Comparison of ENCODE assay signal across 10 mouse cellular contexts in the genomic region with DNA sequence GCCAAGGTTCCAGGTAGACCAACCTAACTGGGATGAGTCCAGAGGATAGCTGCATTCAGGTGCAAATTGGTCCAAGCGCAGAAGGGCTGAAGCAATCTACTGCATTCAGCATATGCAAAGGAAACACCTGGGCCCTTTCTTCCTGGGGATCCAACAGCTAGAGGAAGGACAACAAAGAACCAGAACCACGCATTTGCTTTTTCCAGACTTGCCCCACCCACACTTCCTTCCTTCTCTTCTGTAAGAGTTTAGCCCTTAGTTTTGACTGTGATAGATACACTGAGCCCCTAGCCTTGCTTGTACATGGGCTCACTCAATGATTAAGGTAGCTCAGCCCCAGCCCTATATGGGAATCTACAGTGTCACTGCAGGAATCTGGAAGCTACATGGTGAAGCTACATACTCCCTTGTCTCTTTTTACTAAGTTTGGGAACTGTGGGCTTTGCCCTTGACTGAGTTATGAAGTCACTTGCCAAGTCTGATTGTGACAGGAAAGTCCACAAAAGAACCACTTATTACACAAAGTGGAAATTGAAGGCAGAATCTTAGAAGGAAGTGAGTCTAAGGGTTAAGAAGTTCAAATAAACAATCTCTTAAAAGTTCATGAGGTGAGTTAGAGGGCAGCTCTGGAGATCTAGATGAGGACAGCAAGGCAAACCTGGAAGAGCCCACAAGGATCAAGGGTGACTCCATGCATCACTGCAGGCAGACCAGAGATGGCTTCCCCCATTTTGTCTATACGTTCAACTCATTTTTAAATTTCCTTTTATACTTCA. TPM values are rescaled to one million over a fixed set of nuclear protein-coding genes. Genes with fewer than 3 reads are reported as not detected.
A peak's percentile ranks its signal among the peaks of the same experiment; 100 is the strongest.
DNase-seq lines count a peak whose midpoint lies in the region; ATAC-seq lines count a peak whose summit lies in the region.
"Had no signal": no experiment of that assay in that cellular context is flagged by ENCODE, and none has a peak within 500 bp of the region (broad histone marks: within the 10 kb centered on the region; RNA-seq: fewer than 3 reads in every experiment).

No protein-coding gene starts in this region.

- H3K36me3 ChIP-seq in kidney, embryonic 16.5 days (ENCODE audit: insufficient read depth, low read length): no peaks in the 10 kb centered on the region
- H3K36me3 ChIP-seq: embryonic facial prominence, embryonic 12.5 days; limb, embryonic 15.5 days had no signal

- H3K4me1 ChIP-seq in kidney, embryonic 16.5 days (ENCODE audit: insufficient read depth, low read length): no peaks in the 10 kb centered on the region
- H3K4me1 ChIP-seq: embryonic facial prominence, embryonic 12.5 days; limb, embryonic 15.5 days had no signal

- peak overlapping the region; percentile 51 for H3K27ac ChIP-seq in kidney, embryonic 16.5 days (ENCODE audit: low read length)
- H3K27ac ChIP-seq: embryonic facial prominence, embryonic 12.5 days; limb, embryonic 15.5 days had no signal

- WGBS in kidney, embryonic 16.5 days: 78% methylated on average over 3 of the region's 3 CpGs

- no peak overlapping the region for H3K4me2 ChIP-seq in kidney, embryonic 16.5 days (replicated peaks; ENCODE audit: low read depth, low read length)
- H3K4me2 ChIP-seq: embryonic facial prominence, embryonic 12.5 days; limb, embryonic 15.5 days had no signal

- no peak overlapping the region for H3K4me3 ChIP-seq in kidney, embryonic 16.5 days (ENCODE audit: low read length)
- H3K4me3 ChIP-seq: embryonic facial prominence, embryonic 12.5 days; limb, embryonic 15.5 days had no signal

- H3K9me3 ChIP-seq in kidney, embryonic 16.5 days (ENCODE audit: low read length): no peaks in the 10 kb centered on the region
- H3K9me3 ChIP-seq: embryonic facial prominence, embryonic 12.5 days; limb, embryonic 15.5 days had no signal

- DNase-seq in adrenal gland, adult 2 months: peak; percentile 43
- DNase-seq in adrenal gland, postnatal 10 days: no peak
- DNase-seq in thymus, adult 18-20 months: peak; percentile 12 to 38
- no peak for DNase-seq in thymus, postnatal 4 days
- peak; percentile 39 for DNase-seq in thymus, postnatal 25 days
- no peak for DNase-seq in layer of hippocampus, adult 9-10 months (ENCODE audit: low spot score)

- no peaks in the 10 kb centered on the region for H3K27me3 ChIP-seq in kidney, embryonic 16.5 days (ENCODE audit: insufficient read depth, low read length)
- H3K27me3 ChIP-seq: embryonic facial prominence, embryonic 12.5 days; limb, embryonic 15.5 days had no signal

- ATAC-seq in kidney, embryonic 16.5 days (ENCODE audit: low FRiP score, low TSS enrichment): peak; percentile 54; the same call in 1 of the 2 replicates
- no peak for ATAC-seq in activated CD4-positive, CD25-positive, alpha-beta regulatory T cell, adult 4 months

- H3K9ac ChIP-seq in kidney, embryonic 16.5 days (replicated peaks; ENCODE audit: low read length): no peak overlapping the region
- H3K9ac ChIP-seq: embryonic facial prominence, embryonic 12.5 days; limb, embryonic 15.5 days had no signal

RNA-seq across cellular contexts. Expression of a gene that starts 59.1 kb away (rescaled TPM):
- total RNA-seq in adrenal gland, adult 2 months (2021): 10 to 100 TPM; 39.9 to 67.3 TPM
- 25.4 and 27.2 TPM in 2 replicates for polyA plus RNA-seq in adrenal gland, adult 2 months (2012; rRNA removed)
- total RNA-seq in adrenal gland, postnatal 10 days (2021): 10 to 100 TPM; 68.9 to 80.1 TPM
- polyA plus RNA-seq in kidney, embryonic 16.5 days (2015; fragmentation: Nextera tagmentation; extraction: Ambion mirVana): 37.2 and 40.1 TPM in 2 replicates
- 100 to 1,000 TPM; 223 to 237 TPM for polyA plus RNA-seq in activated CD4-positive, CD25-positive, alpha-beta regulatory T cell, adult 4 months (2017; shearing (Covaris generic))

Comparison
In these comparisons a context has a peak if more than half of its experiments do, and no peak if none do; other contexts are left out.
1. DNase-seq: peak in adrenal gland, adult 2 months (single experiment), thymus, adult 18-20 months (2 of 2) and thymus, postnatal 25 days (single experiment); none in adrenal gland, postnatal 10 days (single experiment), thymus, postnatal 4 days (single experiment) and layer of hippocampus, adult 9-10 months (single experiment).